Mouse (Mus musculus): ENCODE measurements around the gene Tnfsfm13.

DNA sequence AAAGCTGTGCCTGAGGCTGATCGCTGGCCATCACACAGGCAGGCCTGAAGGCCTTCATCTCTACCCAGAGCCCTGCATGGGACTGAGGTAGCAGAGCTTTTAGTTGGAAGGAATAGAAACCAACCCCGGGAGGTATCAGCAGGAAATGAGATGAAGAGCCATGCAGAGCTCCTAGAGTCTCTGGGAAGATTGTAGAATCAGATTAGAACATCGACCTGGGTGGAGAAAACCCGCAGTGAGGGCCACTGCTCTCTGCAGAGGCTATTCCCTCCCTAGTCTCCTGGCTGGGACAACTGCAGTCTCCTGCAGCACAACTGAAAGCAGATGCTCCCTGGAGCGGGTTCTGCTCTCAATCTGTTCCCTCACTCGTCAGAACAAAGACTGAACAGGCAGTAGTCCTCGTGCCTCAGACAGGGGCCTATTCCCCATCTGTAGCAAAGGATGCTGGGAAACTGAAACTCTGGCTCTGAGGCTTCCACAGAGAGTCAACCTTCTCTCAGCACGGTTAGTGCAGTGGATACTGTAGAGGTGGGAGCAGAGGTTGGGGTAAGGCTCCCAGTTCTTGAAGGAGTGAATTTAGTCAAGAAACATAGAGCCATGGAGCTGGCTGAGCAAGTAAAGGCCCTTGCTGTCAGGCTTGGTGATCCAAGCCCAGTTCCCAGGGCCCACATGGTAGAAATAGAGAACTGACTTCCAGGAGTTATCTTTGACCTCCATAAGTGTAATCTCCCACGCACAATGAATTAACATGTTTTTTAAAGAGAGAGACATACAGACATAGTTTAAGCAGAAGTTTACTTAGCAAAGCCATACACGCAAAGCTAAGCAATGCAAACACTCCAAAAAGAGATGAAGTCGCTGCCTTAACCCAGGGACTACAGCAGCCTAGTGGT, 13.9 kb upstream of the Tnfsfm13 start:
- TF ChIP-seq CTCF (conservative IDR thresholded peaks at IDR 0.05; ENCODE audit: insufficient read depth, insufficient read length, low read depth, low read length) (no peak), POLR2A (IDR thresholded peaks at IDR 0.05; ENCODE audit: low read depth, low read length) (no peak)

Measured in kidney, adult 2 months (tissue).